Mouse (Mus musculus) layer of hippocampus, adult 11-12 months (tissue): Measurements from ENCODE around the gene 1700013G24Rik.
A peak's percentile ranks its signal among the peaks of the same experiment; 100 is the strongest.
"Not testable (repeated sequence)": the region's sequence is repeated elsewhere in the genome, so short reads cannot be mapped to it uniquely, and the experiment has no call there.

ENCODE experiments used
- DNase-seq: peaks from one replicate; pipeline ENCODE4 v3.0.0; 2022; ENCODE audit warnings: low spot score

1700013G24Rik gene

GRCm38 (mm10) chr4:137453234-137453767 is at the start of gene 1700013G24Rik:
1700013G24Rik (plus strand) TSS chr4:137453284.
- DNase-seq, result no peak

- no peak for DNase-seq
Measured at GRCm38 (mm10) chr4:137405571-137405970, 47.5 kb upstream of the 1700013G24Rik start.

DNA sequence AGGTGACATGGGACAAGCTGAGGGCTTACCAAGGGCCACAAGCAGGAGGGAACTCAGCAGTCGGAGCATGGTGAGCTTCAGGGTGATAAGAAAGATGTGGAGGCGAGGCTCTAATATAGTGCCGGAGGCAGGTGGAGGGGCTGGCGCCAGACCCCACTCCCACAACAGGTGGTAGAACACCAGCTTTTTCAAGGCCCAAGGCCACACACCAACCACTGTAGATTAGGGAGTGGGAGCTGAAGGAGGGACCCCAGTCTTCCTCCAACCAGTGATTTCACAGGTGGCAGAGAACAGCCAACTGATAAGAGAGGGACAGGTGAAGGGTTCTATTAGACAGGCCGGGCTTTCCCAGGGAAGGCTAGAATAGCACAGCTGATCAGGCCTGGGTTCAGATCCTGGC is 43.4 kb upstream of the 1700013G24Rik start, which contains the start of gene Cela3a:
Cela3a (minus strand) TSS at position 101 of the 400 bp plus-strand sequence.
- DNase-seq, result no peak

GRCm38 (mm10) chr4:137412185-137412709 is 40.8 kb upstream of the 1700013G24Rik start:
- not testable (repeated sequence) for DNase-seq

DNA sequence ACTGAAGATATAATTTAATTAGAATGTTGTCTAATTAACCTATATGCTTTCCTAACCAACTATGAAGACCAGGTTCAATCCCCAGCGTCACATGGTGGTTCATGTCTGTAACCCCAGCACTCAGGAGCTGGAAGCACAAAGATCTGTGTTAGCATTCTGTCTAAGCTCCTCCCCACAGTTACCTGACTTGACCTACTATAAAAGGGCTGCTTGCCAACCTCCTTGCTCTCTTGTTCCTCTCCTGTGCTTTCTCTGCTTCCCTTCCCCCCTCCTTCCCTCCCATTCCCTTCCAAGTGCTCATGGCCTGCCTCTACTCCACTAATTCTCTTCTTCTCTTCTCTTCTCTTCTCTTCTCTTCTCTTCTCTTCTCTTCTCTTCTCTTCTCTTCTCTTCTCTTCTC is 38.1 kb upstream of the 1700013G24Rik start:
- no peak for DNase-seq

- DNase-seq, result no peak
Measured at GRCm38 (mm10) chr4:137417712-137418564, 35.1 kb upstream of the 1700013G24Rik start.

DNA sequence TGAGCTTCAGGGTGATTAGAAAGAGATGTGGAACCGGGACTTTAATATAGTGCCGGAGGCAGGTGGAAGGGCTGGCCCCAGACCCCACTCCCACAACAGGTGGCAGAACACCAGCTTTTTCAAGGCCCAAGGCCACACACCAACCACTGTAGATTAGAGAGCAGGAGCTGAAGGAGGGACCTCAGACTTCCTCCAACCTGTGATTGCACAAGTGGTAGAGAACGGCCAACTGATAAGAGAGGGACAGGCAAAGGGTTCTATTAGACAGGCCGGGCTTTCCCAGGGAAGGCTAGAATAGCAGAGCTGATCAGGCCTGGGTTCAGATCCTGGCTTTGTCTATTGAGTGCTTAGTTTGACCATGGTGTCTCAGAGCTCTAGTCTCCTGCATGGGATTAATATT is 22.6 kb upstream of the 1700013G24Rik start, which contains the start of gene Cela3b:
Cela3b (minus strand) TSS at position 39 of the 400 bp plus-strand sequence.
- DNase-seq, result no peak

- DNase-seq, result not testable (repeated sequence)
Measured at GRCm38 (mm10) chr4:137432700-137433550, 20.2 kb upstream of the 1700013G24Rik start.

- DNase-seq, result no peak
Measured at GRCm38 (mm10) chr4:137436979-137437669, 16.0 kb upstream of the 1700013G24Rik start.

DNA sequence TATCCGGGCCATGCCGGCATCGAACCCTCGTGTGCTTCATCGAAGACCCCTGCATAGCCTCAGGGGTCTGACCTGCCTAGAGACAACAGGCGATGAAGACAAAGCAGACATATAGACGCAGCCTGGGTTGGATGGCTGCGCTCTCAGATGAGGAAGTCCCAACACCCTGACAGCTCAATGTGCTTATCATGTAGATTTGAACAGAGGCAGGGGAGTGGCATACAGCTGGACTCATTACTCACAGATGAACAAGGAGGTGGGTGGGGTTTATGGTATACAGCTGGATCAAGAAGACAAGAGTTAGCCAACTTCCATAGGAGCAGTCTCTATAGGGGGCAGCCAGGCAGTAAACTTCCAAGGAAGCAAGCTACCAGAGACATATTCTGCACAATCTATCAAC is 14.2 kb upstream of the 1700013G24Rik start:
- no peak for DNase-seq

DNA sequence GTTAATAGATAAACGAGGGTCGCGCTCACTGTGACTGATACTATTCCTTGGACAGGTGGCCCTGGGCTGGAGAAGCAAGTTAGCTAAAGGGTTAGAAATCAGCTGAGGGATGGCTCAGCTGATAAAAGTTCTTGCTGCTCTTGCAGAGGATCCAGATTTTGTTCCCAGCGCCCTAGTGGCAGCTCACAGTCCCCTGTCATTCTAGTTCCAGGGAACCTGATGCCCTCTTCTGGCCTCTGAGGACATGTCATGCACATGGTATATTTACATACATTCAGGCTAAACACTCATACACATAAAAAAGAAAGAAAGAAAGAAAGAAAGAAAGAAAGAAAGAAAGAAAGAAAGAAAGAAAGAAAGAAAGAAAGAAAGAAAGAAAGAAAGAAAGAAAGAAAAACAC is 11.8 kb upstream of the 1700013G24Rik start:
- no peak for DNase-seq

DNA sequence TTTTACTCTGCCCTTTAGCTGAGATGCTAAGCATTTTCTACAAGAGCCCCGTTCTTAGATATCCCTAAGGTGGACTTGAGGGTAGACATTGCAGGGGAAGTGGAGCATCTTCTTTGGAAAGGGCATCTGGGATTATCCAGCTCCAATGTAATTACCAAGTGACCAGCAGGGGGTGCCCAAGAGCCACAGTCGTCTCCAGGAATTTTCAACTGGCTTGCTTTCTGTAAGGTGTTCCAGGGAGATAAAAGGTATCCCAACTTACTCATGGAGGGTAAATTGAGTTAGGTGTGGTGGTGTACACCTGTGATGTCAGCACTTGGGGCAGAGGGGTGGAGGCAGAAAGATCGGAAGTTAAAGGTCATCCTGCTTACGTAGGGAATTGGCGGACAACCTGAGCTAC is 9.5 kb upstream of the 1700013G24Rik start:
- DNase-seq, result peak; percentile 70

- no peak for DNase-seq
Measured at GRCm38 (mm10) chr4:137445881-137446280, 7.2 kb upstream of the 1700013G24Rik start.

DNA sequence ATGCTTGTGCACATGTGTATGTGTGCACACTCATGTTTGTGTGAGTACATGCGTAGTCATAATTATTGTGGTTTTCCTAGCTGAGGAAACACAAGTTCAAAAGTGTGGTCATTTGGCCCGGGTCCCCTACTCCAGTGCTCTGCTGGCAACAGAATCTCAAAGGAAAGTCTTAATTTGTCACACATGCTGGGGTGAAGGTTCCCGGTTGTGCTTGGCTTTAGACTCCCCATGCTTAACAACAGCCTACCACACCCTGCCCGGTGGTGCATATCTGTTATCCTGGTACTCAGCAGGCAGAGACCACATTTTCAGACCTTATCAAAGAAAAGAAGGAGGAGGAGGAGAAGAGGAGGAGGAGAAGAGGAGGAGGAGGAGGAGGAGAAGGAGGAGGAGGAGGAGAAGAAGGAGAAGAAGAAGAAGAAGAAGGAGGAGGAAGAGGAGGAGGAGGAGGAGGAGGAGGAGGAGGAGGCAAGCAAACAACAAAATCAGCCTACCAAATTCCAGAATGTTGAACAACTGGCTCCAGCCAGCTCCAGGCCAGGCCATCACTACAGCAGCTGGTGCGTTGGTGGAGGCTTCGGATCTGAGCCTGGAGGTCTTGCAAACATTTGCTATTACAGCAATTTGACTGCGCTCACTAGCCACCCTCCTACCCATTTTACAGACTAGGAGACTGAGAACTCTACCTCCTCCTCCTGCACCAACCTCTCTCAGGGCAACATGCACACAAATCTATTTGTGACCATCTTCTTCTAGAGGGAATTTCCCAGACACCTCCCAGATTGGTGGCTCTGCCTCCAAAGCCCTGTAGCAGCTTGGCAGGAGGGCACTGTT is 5.5 kb upstream of the 1700013G24Rik start:
- DNase-seq, result no peak

DNA sequence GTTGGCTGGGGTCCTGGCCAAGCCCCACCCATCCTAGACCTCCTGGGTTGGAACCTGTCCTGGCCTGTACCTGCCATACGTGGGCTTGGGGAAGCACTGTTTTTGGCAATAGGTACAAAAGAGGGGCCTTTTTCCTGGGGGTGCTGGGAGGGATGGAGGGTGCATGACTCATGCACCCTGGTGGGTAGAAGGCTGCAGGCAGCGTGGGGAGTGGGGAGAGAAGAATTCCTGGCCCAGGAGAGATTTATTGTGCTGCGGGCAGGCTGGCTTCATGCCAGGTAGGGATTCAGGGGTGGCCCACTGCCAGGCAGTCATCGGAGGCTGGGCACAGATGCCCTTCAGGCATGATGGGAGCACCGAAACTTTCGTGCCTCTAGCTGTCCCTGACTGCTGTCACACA is 4.9 kb upstream of the 1700013G24Rik start:
- DNase-seq, result no peak

- DNase-seq, result no peak
Measured at GRCm38 (mm10) chr4:137448641-137449040, 4.4 kb upstream of the 1700013G24Rik start.

DNA sequence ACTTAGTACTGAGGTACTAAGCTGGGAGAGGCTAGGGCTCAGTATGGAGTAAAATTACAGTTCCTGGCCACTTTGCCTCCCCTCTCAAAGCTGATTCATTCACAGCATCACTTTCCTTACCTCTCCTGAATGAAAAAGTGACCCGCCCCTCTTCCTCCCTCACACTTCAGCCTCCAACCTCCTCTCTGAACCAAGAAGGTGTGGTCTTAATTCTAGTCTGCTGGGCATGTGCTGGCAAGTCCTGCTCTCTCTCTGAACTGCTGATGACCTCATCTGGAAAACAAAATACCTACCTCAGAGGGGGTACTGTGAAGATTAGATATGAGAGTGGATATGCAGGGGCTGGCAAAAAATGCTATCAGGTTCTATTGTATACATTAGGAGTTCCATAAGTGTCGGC is 4.0 kb upstream of the 1700013G24Rik start:
- no peak for DNase-seq

DNA sequence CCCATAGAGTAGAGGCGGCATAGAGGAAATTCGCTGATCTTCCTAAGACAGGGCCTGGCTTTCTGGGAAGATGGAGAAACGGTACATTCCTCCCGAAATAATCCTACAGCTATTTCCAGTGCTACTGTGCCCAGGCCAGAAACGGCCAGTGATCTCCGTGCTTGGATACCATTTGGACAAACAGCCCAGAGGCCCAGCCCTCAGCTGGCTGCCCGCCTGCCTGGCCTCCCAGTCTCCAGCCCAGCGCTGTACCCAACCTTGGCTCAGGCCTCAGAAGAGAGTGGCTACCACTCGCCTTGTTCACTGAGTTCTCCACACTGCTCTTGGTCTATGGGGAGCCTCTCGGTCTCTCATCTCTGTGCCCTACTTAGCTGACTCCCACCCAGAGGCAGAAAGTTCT is 3.4 kb upstream of the 1700013G24Rik start:
- DNase-seq, result no peak

GRCm38 (mm10) chr4:137452190-137452589 is 894 bp upstream of the 1700013G24Rik start:
- no peak for DNase-seq

GRCm38 (mm10) chr4:137454582-137454981 is 1.5 kb downstream of the 1700013G24Rik start:
- no peak for DNase-seq

GRCm38 (mm10) chr4:137456581-137456980 is 3.5 kb downstream of the 1700013G24Rik start:
- DNase-seq, result no peak
